Mouse (Mus musculus) lung, adult 18-20 months (tissue): ENCODE results near the gene Tmem200a.

Experiments
- DNase-seq, 2 experiments: peaks; one replicate each; pipeline ENCODE4 v3.0.0; 2022; ENCODE audit warnings: mixed read lengths in 2 of 2

Gene Tmem200a

GRCm38 (mm10) chr10:25876809-25877208 lies 202.0 kb downstream of the Tmem200a start:
- no peak for DNase-seq

GRCm38 (mm10) chr10:25868739-25869138 lies 210.1 kb downstream of the Tmem200a start:
- no peak for DNase-seq
